ENCODE assay signal across 20 mouse cellular contexts in the genomic region with DNA sequence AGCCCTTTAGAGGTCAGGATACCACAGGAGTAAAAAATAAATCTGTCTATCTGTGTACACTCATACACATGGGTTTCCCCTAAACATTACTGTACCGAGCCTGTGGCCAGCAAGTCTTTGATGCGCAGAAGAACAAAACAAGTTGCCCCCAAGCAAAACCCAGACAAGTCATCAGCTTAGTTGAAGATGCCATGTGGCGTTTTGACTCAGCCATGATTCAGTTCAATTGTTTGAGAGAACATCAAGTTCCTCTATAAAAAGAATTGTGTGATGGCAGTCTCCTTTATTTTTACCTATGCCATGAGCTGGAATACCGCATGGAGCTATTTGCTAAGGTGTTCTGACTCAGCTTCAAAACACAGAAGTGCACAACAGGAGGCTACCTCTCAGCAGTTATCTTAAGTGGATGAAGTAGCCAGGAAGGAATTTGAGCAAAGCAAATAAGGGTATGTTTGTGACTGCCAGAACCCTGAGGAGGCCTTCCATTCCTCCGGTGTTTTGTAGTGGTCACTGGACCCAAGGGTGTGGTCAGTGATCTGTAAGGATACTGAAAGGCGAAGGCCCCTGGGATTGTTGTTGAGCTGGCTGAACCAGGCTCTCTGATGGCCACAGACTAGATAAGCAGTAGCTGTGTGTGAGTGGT. TPM values are rescaled to one million over a fixed set of nuclear protein-coding genes. Genes with fewer than 3 reads are reported as not detected.
DNase-seq lines count a peak whose midpoint lies in the region; ATAC-seq and TF ChIP-seq lines count a peak whose summit lies in the region.
"Had no signal": no experiment of that assay in that cellular context is flagged by ENCODE, and none has a peak within 500 bp of the region (broad histone marks: within the 10 kb centered on the region; RNA-seq: fewer than 3 reads in every experiment).

No protein-coding gene starts in this region.

- ATAC-seq in neural tube, embryonic 15.5 days (ENCODE audit: low FRiP score): no peak
- ATAC-seq in erythroid progenitor cell, adult 5-6 weeks (replicated peaks; ENCODE audit: low FRiP score, poor library complexity, severe bottlenecking): no peak
- ATAC-seq: CD4-positive, CD25-positive, alpha-beta regulatory T cell, adult 4 months; intestine, postnatal 0 days had no signal

- no peak for TF ChIP-seq POLR2A in embryonic fibroblast, embryonic 13.5 days (IDR thresholded peaks at IDR 0.05; ENCODE audit: low read depth, low read length)

- WGBS in neural tube, embryonic 15.5 days: 86% methylated on average over 6 of the region's 6 CpGs

- H3K27me3 ChIP-seq in neural tube, embryonic 15.5 days (replicated peaks): no peaks in the 10 kb centered on the region
- H3K27me3 ChIP-seq: embryonic facial prominence, embryonic 12.5 days; heart, embryonic 15.5 days; hindbrain, embryonic 13.5 days; limb, embryonic 13.5 days; liver, embryonic 15.5 days had no signal

- DNase-seq in left cerebral cortex, adult 2 months (ENCODE audit: extremely low spot score in 1 of 2, low spot score in 2 of 2): peak in 1 of 2 experiments; percentile 19
- no peak for DNase-seq in left cerebral cortex, adult 18-20 months (ENCODE audit: low spot score in 2 of 2)
- DNase-seq in lung, postnatal 14 days: peak; percentile 44
- no peak for DNase-seq in kidney, adult 8-10 months
- DNase-seq: cerebellum, postnatal 36 days; gastrocnemius, postnatal 25 days; kidney, postnatal 36 days; thymus, adult 18-20 months had no signal

- peaks cover 3% of the 10 kb centered on the region; the same call in 1 of the 2 replicates for H3K4me1 ChIP-seq in embryonic fibroblast, embryonic 13.5 days (ENCODE audit: control insufficient read depth, insufficient read depth, low read length)
- peaks cover 15% of the 10 kb centered on the region for H3K4me1 ChIP-seq in neural tube, embryonic 15.5 days
- H3K4me1 ChIP-seq: embryonic facial prominence, embryonic 12.5 days had no signal

- no peak overlapping the region for H3K4me2 ChIP-seq in neural tube, embryonic 15.5 days
- H3K4me2 ChIP-seq: embryonic facial prominence, embryonic 12.5 days; heart, embryonic 15.5 days; hindbrain, embryonic 13.5 days; limb, embryonic 13.5 days; liver, embryonic 15.5 days had no signal

- intact Hi-C loops in left cerebral cortex, adult 2 months (cut with DNase I): no loop called here

- H3K36me3 ChIP-seq in neural tube, embryonic 15.5 days: no peaks in the 10 kb centered on the region
- H3K36me3 ChIP-seq: heart, embryonic 15.5 days; liver, embryonic 15.5 days had no signal

- TF ChIP-seq CTCF in left cerebral cortex, adult 2 months (IDR thresholded peaks at IDR 0.05): no peak
- TF ChIP-seq CTCF in embryonic fibroblast, embryonic 13.5 days (IDR thresholded peaks at IDR 0.05; ENCODE audit: borderline replicate concordance, insufficient read depth, low read length): no peak

- H3K9ac ChIP-seq in neural tube, embryonic 15.5 days (replicated peaks): no peak overlapping the region
- H3K9ac ChIP-seq: embryonic facial prominence, embryonic 12.5 days; heart, embryonic 15.5 days; hindbrain, embryonic 13.5 days; limb, embryonic 13.5 days; liver, embryonic 15.5 days had no signal

- H3K27ac ChIP-seq in left cerebral cortex, adult 2 months: peak overlapping the region; percentile 40; the same call in 1 of the 2 replicates
- H3K27ac ChIP-seq in embryonic fibroblast, embryonic 13.5 days (ENCODE audit: insufficient read depth, low read length): peak overlapping the region; percentile 11; the same call in 1 of the 2 replicates
- no peak overlapping the region for H3K27ac ChIP-seq in neural tube, embryonic 15.5 days (replicated peaks)
- H3K27ac ChIP-seq: embryonic facial prominence, embryonic 12.5 days; forebrain, embryonic 10.5 days; heart, embryonic 15.5 days; hindbrain, embryonic 13.5 days; limb, embryonic 13.5 days; liver, embryonic 15.5 days; midbrain, embryonic 10.5 days had no signal

- no peak overlapping the region for H3K4me3 ChIP-seq in left cerebral cortex, adult 2 months
- H3K4me3 ChIP-seq in embryonic fibroblast, embryonic 13.5 days (ENCODE audit: insufficient read depth, low read length): no peak overlapping the region
- no peak overlapping the region for H3K4me3 ChIP-seq in neural tube, embryonic 15.5 days (replicated peaks)
- H3K4me3 ChIP-seq: embryonic facial prominence, embryonic 12.5 days; forebrain, embryonic 10.5 days; heart, embryonic 15.5 days; hindbrain, embryonic 13.5 days; limb, embryonic 13.5 days; liver, embryonic 15.5 days; midbrain, embryonic 10.5 days had no signal

- H3K9me3 ChIP-seq in neural tube, embryonic 15.5 days (replicated peaks): no peaks in the 10 kb centered on the region
- H3K9me3 ChIP-seq: embryonic facial prominence, embryonic 12.5 days; forebrain, embryonic 10.5 days; heart, embryonic 15.5 days; hindbrain, embryonic 13.5 days; limb, embryonic 13.5 days; liver, embryonic 15.5 days; midbrain, embryonic 10.5 days had no signal

RNA-seq across cellular contexts. Expression of a gene that starts 11.1 kb away (rescaled TPM):
- total RNA-seq in left cerebral cortex, adult 2 months (2021): 100 to 1,000 TPM; 238 to 262 TPM
- 100 to 1,000 TPM; 267 to 276 TPM for total RNA-seq in left cerebral cortex, adult 18-20 months (2021)
- polyA plus RNA-seq in embryonic fibroblast, embryonic 13.5 days (2011; ENCODE audit: insufficient read length, low read depth, missing spikeins): 205 and 229 TPM in 2 replicates
- polyA plus RNA-seq in neural tube, embryonic 15.5 days (2015; fragmentation: Nextera tagmentation; extraction: Ambion mirVana): 478 and 503 TPM in 2 replicates
- 18.9 and 33.2 TPM in 2 replicates for total RNA-seq in erythroid progenitor cell, adult 5-6 weeks (2015; ENCODE audit: low replicate concordance)
- total RNA-seq in erythroid progenitor cell, adult 5-6 weeks (2017; ENCODE audit: low replicate concordance): 10.3 and 11.5 TPM in 2 replicates

Comparison
In these comparisons a context has a peak if more than half of its experiments do, and no peak if none do; other contexts are left out.
1. RNA of a gene that starts 11.1 kb away (total RNA-seq): 267 to 276 TPM in left cerebral cortex, adult 18-20 months and 238 to 262 TPM in left cerebral cortex, adult 2 months; 10.3 to 33.2 TPM in erythroid progenitor cell, adult 5-6 weeks; every median in the first group is over 4 times any median in the second.